Mouse (Mus musculus) myocyte (in vitro differentiated cells): ENCODE results near the gene Aup1.

Experiments used
- MAX ChIP-seq: IDR thresholded peaks from one replicate; pipeline ENCODE4 v1.6.1; 2011; ENCODE audit warnings: low read depth, mild to moderate bottlenecking, control low read depth
- MYOG ChIP-seq, 3 experiments: IDR thresholded peaks; one replicate each; pipeline ENCODE4 v1.6.1; 2011; ENCODE audit warnings: control low read depth in 2 of 3, low read depth in 2 of 3, mild to moderate bottlenecking in 2 of 3; ENCODE audit not compliant: insufficient read length in 2 of 3, control insufficient read depth in 1 of 3, insufficient read depth in 1 of 3
- POLR2A ChIP-seq: IDR thresholded peaks from one replicate; pipeline ENCODE4 v1.6.1; 2011; ENCODE audit warnings: low read depth, mild to moderate bottlenecking, control low read depth, moderate library complexity; ENCODE audit not compliant: insufficient read length
- USF1 ChIP-seq: IDR thresholded peaks from one replicate; pipeline ENCODE4 v1.6.1; 2011; ENCODE audit warnings: low read depth, mild to moderate bottlenecking, control low read depth, moderate library complexity

DNA sequence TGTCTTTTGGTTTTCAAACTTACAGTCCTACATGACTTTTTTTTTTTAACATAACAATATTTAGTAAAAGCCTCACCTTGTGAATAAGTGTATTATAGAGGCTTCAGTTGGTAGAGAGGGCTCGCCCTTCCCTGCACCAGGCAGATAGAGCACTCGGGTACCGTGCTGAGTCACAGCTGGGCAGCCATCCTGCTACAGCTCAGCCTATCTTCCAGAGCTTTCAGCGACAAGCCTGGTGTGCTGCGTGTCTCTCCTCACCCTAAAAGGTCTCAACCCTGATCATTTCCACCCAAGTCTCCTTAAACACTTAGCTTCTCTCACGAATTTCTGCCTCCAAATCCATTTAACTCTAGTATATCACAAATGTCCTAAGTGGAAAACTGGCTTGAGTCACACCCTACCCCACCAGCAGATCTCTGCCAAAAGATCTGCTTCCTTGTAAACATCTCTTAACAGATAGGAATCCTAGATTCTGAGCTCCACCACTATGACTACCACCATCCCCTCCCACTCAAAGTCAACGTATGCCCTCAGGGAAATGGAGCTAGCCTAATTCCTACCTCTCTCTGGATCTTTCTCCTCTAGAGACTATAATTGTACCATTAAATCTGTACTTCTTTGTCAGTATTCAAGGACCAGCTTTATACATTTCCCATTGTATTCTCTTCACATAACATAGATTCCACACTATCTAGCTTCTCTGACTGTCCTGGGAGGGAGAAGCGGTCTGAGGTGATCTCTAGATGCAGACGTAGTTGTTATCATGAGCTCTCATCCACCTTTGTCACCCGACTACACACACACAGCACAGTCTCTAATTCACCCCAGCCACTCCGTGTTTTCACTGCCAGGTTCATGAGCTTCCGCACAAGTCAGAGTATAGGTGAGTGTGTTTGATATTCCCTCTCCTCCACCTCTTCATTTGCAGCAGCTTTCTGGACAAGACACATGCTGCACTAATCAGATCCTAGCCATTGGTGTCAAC, 39.5 kb upstream of the Aup1 start:
- TF ChIP-seq POLR2A, result peak; percentile 46
- no peak for TF ChIP-seq MAX
- peak in 1 of 3 experiments; percentile 16 for TF ChIP-seq MYOG (IDR thresholded peaks at IDR 0.05; ENCODE audit: control insufficient read depth in 1 of 3, insufficient read depth in 1 of 3, insufficient read length in 2 of 3, low read depth in 2 of 3)
- TF ChIP-seq USF1, result no peak
